Mouse (Mus musculus): ENCODE measurements at regions not wholly inside any gene's neighbourhood (a gene's known extent, or its start where the extent isn't known, plus 50 kb on each side); places are given as distances from the start of the nearest gene placed in this dataset.

DNA sequence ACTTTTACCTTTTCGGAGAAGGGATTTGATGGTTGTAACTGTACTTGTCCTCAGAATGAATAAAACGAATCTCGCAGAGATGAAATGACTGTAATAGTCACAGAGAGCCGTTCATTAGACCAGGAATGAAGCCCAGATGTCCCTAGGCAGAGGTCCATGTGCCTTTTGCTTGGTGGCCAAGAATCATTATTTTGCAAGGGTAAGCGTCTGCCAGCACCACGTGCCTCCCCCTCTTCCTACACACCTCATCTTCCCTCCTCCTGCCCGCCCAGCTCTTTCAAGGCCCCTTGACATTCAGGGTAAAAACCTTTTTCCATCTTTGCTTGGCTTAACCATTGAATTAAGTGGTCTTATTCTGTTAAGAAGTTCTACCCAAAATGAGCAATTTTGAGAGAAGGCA is 161.1 kb upstream of the Rad23b start:
- TF ChIP-seq CTCF (IDR thresholded peaks at IDR 0.05; ENCODE audit: insufficient read depth, low read depth, low read length) = no peak
- TF ChIP-seq POLR2A (IDR thresholded peaks at IDR 0.05; ENCODE audit: insufficient read depth, low read depth, low read length) = no peak
